Mouse (Mus musculus) liver, embryonic 14.5 days (tissue): Measurements from ENCODE around the gene Slc1a6. TPM values are rescaled to one million over a fixed set of nuclear protein-coding genes. Genes with fewer than 3 reads are reported as not detected.

Source experiments
- ATAC-seq: fragments of 200-750 bp; cut with Nextera tagmentation; 2 replicates; pipeline ENCODE4 v1.8.0; 2017; ENCODE audit warnings: moderate number of reproducible peaks, mild to moderate bottlenecking, moderate library complexity; ENCODE audit not compliant: insufficient read depth
- DNase-seq, 3 experiments: peaks; one replicate each; pipeline ENCODE4 v3.0.0-alpha.2; 2012 to 2013; ENCODE audit warnings: low read depth in 3 of 3, low spot score in 3 of 3
- H3K27ac ChIP-seq: fragments of 300-500 bp; sonication (generic); 2 replicates; pipeline ENCODE4 v1.5.1; 2014; ENCODE audit warnings: moderate library complexity, mild to moderate bottlenecking, control low read depth, inconsistent platforms
- H3K27me3 ChIP-seq: fragments of 300-500 bp; sonication (generic); 2 replicates; pipeline ENCODE4 v1.6.1; 2014; ENCODE audit warnings: mild to moderate bottlenecking, low read length, moderate library complexity; ENCODE audit not compliant: control insufficient read depth, insufficient read depth
- H3K36me3 ChIP-seq: fragments of 300-500 bp; sonication (generic); replicated peaks from 2 replicates; pipeline ENCODE4 v1.6.1; 2014; ENCODE audit warnings: low read depth; ENCODE audit not compliant: control insufficient read depth, insufficient read depth
- H3K4me1 ChIP-seq, 2 experiments: fragments of 200-500 bp in 1 of 2; fragments of 300-500 bp in 1 of 2; sonication (generic) in 1 of 2; replicated peaks; 2 replicates each; pipeline ENCODE4 v1.6.1; 2012 to 2014; ENCODE audit warnings: antibody characterized with exemption in 1 of 2, inconsistent platforms in 1 of 2, low read length in 1 of 2; ENCODE audit not compliant: control insufficient read depth in 2 of 2, insufficient read depth in 2 of 2
- H3K4me2 ChIP-seq: fragments of 300-500 bp; sonication (generic); 2 replicates; pipeline ENCODE4 v1.6.1; 2014; ENCODE audit warnings: low read depth, mild to moderate bottlenecking, control low read depth, moderate library complexity
- H3K4me3 ChIP-seq, 2 experiments: fragments of 200-500 bp in 1 of 2; fragments of 300-500 bp in 1 of 2; sonication (generic) in 1 of 2; 2 replicates each; pipeline ENCODE4 v1.5.1; 2012 to 2014; ENCODE audit warnings: low read depth in 2 of 2, low read length in 2 of 2, mild to moderate bottlenecking in 2 of 2, control low read depth in 1 of 2, inconsistent platforms in 1 of 2, moderate library complexity in 1 of 2; ENCODE audit not compliant: insufficient read depth in 1 of 2
- H3K9ac ChIP-seq: fragments of 300-500 bp; sonication (generic); replicated peaks from 2 replicates; pipeline ENCODE4 v1.6.1; 2014; ENCODE audit warnings: mild to moderate bottlenecking, control low read depth, moderate library complexity
- H3K9me3 ChIP-seq: fragments of 300-500 bp; sonication (generic); 2 replicates; pipeline ENCODE4 v1.6.1; 2016; ENCODE audit warnings: low read length, mixed read lengths; ENCODE audit not compliant: control insufficient read depth
- CTCF ChIP-seq: IDR thresholded peaks from 2 replicates; pipeline ENCODE4 v1.5.1; 2016; ENCODE audit warnings: antibody characterized with exemption, low read depth, control low read depth
- EP300 ChIP-seq: IDR thresholded peaks from 2 replicates; pipeline ENCODE4 v1.6.1; 2016; ENCODE audit warnings: antibody characterized with exemption, low read depth
- WGBS: fragments of 180-500 bp; shearing (Covaris S2); extraction: QIAGEN DNeasy Blood & Tissue Kit; methylation state at CpG from one replicate; pipeline ENCODE4 v1.1.7; 2014; ENCODE audit not compliant: insufficient replicate concordance; 5-methylcytosine and 5-hydroxymethylcytosine counted together
- polyA plus RNA-seq, 2 experiments: library from polyadenylated mRNA; depleted of rRNA in 1 of 2; stranded (reverse) in 1 of 2; unstranded in 1 of 2; fragments of >200 nt; fragmentation: Nextera tagmentation in 1 of 2; extraction: Ambion mirVana in 1 of 2; gene quantifications; 2 replicates each; pipeline versions ENCODE4 v1.2.1 to v1.2.3; 2012 to 2014

Gene Slc1a6
- polyA plus RNA-seq, 2 experiments: 0.06 to 0.21 TPM

DNA sequence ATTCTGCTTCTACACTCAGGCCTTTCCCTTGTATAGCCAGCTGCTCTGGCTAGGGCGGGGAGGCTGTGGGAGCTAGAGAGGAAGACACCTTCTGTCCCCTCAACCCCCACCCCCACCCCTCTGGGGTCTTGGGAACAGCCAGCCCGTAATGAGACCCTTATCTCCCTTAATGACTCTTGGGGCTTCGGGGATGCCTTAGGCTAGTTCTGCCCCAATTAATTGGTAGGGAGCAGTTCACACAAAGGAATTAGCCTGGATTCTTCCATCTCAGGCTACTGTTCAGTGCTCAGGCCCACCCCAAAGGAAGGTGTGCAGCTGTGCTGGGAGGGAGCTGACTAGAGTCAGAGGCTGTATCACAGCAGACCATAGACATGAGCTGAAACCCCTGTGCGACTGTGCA is 4.5 kb upstream of the Slc1a6 start:
- Histone ChIP-seq H3K4me2 (no peak overlapping the region), H3K9me3 (no peaks in the 10 kb centered on the region), H3K27me3 (peaks cover 7% of the 10 kb centered on the region), H3K4me3 (no peak overlapping the region), H3K27ac (no peak overlapping the region), H3K9ac (no peak overlapping the region), H3K36me3 (no peaks in the 10 kb centered on the region), H3K4me1 (no peaks in the 10 kb centered on the region)
- 32% methylated on average over 4 of the region's 4 CpGs for WGBS
- ATAC-seq: no peak
- no peak for DNase-seq
- TF ChIP-seq CTCF (no peak), EP300 (no peak)

DNA sequence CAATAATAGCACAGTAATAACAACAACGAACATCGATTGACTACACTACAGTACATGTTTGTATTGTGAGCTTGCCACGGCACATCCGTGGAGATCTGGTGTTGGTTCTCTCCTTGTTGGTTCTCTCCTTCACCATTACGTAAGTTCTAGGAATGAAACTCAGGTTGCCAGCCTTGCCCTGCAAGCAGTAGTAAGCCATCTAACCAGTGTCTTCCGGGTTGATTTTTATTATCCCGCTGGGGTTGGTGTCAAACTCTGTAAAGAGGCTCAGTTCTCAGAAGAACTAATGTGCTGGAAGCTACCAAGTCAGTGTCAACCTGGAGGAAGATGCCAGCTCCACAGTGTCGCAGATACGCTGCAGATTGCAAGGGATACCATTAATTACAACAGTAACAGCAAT is 769 bp upstream of the Slc1a6 start:
- no peak for TF ChIP-seq EP300
- Histone ChIP-seq H3K27ac (no peak overlapping the region), H3K9me3 (no peaks in the 10 kb centered on the region), H3K4me2 (peak overlapping the region; percentile 56; the same call in 1 of the 2 replicates), H3K27me3 (peaks cover 7% of the 10 kb centered on the region), H3K9ac (no peak overlapping the region), H3K4me3 (0 out of 4 replicates have a peak overlapping the region, but pooled peaks of 1 of the 2 experiments have one; percentile 22), H3K36me3 (no peaks in the 10 kb centered on the region), H3K4me1 (no peaks in the 10 kb centered on the region)
- DNase-seq (no peak), ATAC-seq (no peak)
- 43% methylated on average over 9 of the region's 9 CpGs for WGBS

DNA sequence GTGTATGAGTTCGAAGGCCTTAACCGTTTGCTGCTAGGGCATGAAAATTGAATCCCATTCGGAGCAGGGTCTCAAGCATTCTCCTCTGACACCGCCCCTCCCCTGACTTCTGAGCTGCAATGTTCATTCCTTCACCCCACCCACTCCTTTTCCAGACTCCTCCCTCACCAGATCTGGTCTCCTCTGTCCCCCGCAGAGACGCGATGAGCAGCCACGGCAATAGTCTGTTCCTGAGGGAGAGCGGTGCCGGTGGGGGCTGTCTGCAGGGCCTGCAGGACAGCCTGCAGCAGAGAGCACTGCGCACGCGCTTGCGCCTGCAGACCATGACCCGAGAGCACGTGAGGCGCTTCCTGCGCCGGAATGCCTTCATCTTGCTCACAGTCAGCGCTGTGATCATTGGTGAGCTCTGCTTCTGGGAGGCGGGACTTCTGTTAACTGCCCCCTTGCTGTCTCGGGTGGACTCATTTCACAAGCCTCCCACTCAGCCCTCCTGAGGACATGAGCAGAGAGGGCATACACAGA is 7.3 kb downstream of the Slc1a6 start:
- ATAC-seq: no peak
- no peaks in the 10 kb centered on the region for H3K27me3 ChIP-seq
- 12% methylated on average over 22 of the region's 22 CpGs for WGBS
- DNase-seq: no peak
- H3K9ac ChIP-seq: no peak overlapping the region
- no peak overlapping the region for H3K4me2 ChIP-seq
- H3K27ac ChIP-seq: no peak overlapping the region
- H3K9me3 ChIP-seq: no peaks in the 10 kb centered on the region
- no peaks in the 10 kb centered on the region for H3K36me3 ChIP-seq
- H3K4me3 ChIP-seq: no peak overlapping the region
- TF ChIP-seq EP300: no peak
- TF ChIP-seq CTCF: no peak
- H3K4me1 ChIP-seq: no peaks in the 10 kb centered on the region

DNA sequence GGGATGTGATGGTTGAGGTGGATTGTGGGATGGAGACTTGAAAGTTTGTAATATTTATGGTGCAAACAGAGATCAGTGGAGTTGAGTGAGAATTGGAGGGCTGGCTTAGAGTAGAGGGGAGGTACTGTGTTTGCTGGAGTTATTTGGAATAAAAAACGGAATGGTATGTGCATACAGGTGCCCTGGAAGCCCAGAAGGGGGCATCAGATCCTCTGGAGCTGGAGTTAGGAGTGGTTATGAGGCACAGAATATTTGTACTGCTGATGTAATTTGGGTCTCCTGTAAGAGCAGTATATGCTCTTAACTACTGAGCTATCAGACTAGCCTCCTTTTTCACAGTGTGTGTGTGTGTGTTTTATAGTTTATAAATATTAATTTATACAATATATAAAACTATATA is 10.3 kb downstream of the Slc1a6 start:
- no peak for DNase-seq
- H3K4me1 ChIP-seq: no peaks in the 10 kb centered on the region

DNA sequence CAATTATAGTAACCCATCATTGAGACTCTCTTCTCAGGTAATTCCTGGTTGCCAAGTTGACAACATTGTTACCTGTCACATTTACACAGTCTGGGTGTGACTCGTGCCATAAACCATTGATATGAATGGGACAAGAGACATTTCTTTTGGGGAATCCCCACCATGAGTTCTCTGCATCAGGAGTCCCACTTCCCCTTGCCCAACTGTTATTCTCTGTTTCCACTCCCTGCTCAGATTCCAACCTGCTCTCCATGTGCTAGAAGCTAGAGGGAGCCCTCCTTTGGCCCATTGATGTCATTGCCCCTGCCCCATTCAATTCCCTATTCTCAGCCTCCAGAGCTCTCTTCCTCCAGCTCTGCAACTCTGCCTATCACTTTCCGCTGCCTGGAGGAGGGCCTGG is 21.2 kb downstream of the Slc1a6 start:
- no peak overlapping the region for H3K27ac ChIP-seq
- H3K4me1 ChIP-seq: no peaks in the 10 kb centered on the region
- DNase-seq: no peak
- no peak for TF ChIP-seq EP300
- no peak for TF ChIP-seq CTCF
- no peaks in the 10 kb centered on the region for H3K9me3 ChIP-seq
- ATAC-seq: no peak
- H3K27me3 ChIP-seq: no peaks in the 10 kb centered on the region
- H3K36me3 ChIP-seq: no peaks in the 10 kb centered on the region
- no peak overlapping the region for H3K4me2 ChIP-seq
- no peak overlapping the region for H3K9ac ChIP-seq
- 58% methylated on average over 2 of the region's 2 CpGs for WGBS
- no peak overlapping the region for H3K4me3 ChIP-seq

More for the DNA sequence above, 10.3 kb downstream of the Slc1a6 start:
- H3K9ac ChIP-seq: no peak overlapping the region
- H3K36me3 ChIP-seq: no peaks in the 10 kb centered on the region
- H3K9me3 ChIP-seq: no peaks in the 10 kb centered on the region
- 10% methylated on average over 1 of the region's 1 CpGs for WGBS
- TF ChIP-seq EP300 (no peak), CTCF (no peak)
- H3K27me3 ChIP-seq: no peaks in the 10 kb centered on the region
- ATAC-seq: no peak
- H3K4me2 ChIP-seq: no peak overlapping the region
- no peak overlapping the region for H3K4me3 ChIP-seq
- no peak overlapping the region for H3K27ac ChIP-seq
